Mouse (Mus musculus): Measurements from ENCODE around the gene Zfp341. TPM values are rescaled to one million over a fixed set of nuclear protein-coding genes. Genes with fewer than 3 reads are reported as not detected.
A peak's percentile ranks its signal among the peaks of the same experiment; 100 is the strongest.

Zfp341 gene
- total and polyA plus RNA-seq, 3 experiments: 2.0 to 6.3 TPM; not detected in 1

DNA sequence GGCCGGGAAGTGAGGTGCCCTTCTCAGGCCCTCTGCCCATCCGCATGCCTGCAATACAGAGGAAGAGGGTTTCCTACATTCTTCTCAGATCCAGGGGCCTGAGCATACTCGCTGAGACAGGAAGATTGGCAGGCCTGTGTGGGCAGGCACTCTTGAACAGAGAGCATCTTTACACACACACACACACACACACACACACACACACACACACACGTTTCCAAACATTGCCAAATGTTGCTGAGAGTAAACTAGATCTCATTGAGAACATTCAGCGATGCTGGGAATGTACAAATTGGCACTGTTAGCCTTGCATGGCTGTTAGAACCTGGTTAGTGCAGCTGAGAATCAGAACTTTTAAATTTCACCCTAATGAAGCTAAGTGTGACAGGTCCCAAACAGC, 17.4 kb downstream of the Zfp341 start:
- H3K27ac ChIP-seq (ENCODE audit: control insufficient read depth, low read depth, low read length): no peak overlapping the region
- peaks cover 0 to 6% of the 10 kb centered on the region in 2 experiments; a peak in 1 of 4 replicates for H3K36me3 ChIP-seq (ENCODE audit: control insufficient read depth in 1 of 2, insufficient read depth in 2 of 2, low read length in 2 of 2)
- H3K4me3 ChIP-seq (ENCODE audit: control insufficient read depth in 1 of 2, insufficient read depth in 1 of 2, low read depth in 2 of 2, low read length in 2 of 2): no peak overlapping the region
- TF ChIP-seq ZNF384 (IDR thresholded peaks at IDR 0.05; ENCODE audit: low read depth, low read length) (no peak), E2F4 (IDR thresholded peaks at IDR 0.05; ENCODE audit: borderline replicate concordance, low read depth, low read length) (no peak), TBP (IDR thresholded peaks at IDR 0.05; ENCODE audit: low read depth, low read length) (no peak)
- peaks cover 8 to 12% of the 10 kb centered on the region in 2 experiments for H3K4me1 ChIP-seq (ENCODE audit: control insufficient read depth in 1 of 2, insufficient read depth in 2 of 2, low read length in 2 of 2)
- H3K27me3 ChIP-seq (ENCODE audit: control insufficient read depth in 1 of 2, insufficient read depth in 2 of 2, low read length in 2 of 2): no peaks in the 10 kb centered on the region
- H3K9ac ChIP-seq (ENCODE audit: control insufficient read depth, low read depth, low read length, poor library complexity, severe bottlenecking): no peak overlapping the region
- no peak for DNase-seq (ENCODE audit: low read depth, low spot score)
- H3K79me2 ChIP-seq (ENCODE audit: control insufficient read depth, insufficient read depth, low read length, poor library complexity): no peaks in the 10 kb centered on the region
- no peaks in the 10 kb centered on the region for H3K9me3 ChIP-seq (replicated peaks; ENCODE audit: insufficient read depth, low read length)

- Histone ChIP-seq H3K4me3 (ENCODE audit: control insufficient read depth in 1 of 2, insufficient read depth in 1 of 2, low read depth in 2 of 2, low read length in 2 of 2) (peak overlapping the region; percentile 17 to 25; a peak in 3 of 4 replicates), H3K27me3 (ENCODE audit: control insufficient read depth in 1 of 2, insufficient read depth in 2 of 2, low read length in 2 of 2) (no peaks in the 10 kb centered on the region), H3K4me1 (ENCODE audit: control insufficient read depth in 1 of 2, insufficient read depth in 2 of 2, low read length in 2 of 2) (peaks cover 8 to 12% of the 10 kb centered on the region in 2 experiments), H3K79me2 (ENCODE audit: control insufficient read depth, insufficient read depth, low read length, poor library complexity) (no peaks in the 10 kb centered on the region), H3K27ac (ENCODE audit: control insufficient read depth, low read depth, low read length) (peak overlapping the region; percentile 89), H3K9me3 (replicated peaks; ENCODE audit: insufficient read depth, low read length) (no peaks in the 10 kb centered on the region), H3K9ac (ENCODE audit: control insufficient read depth, low read depth, low read length, poor library complexity, severe bottlenecking) (peak overlapping the region; percentile 53), H3K36me3 (ENCODE audit: control insufficient read depth in 1 of 2, insufficient read depth in 2 of 2, low read length in 2 of 2) (peaks cover 0 to 6% of the 10 kb centered on the region in 2 experiments; a peak in 1 of 4 replicates)
- DNase-seq (ENCODE audit: low read depth, low spot score): peak; percentile 60
- TF ChIP-seq TCF12 (IDR thresholded peaks at IDR 0.05; ENCODE audit: low read depth, low read length) (no peak), ZNF384 (IDR thresholded peaks at IDR 0.05; ENCODE audit: low read depth, low read length) (no peak), MAFK (IDR thresholded peaks at IDR 0.05; ENCODE audit: borderline replicate concordance, low read depth, low read length) (no peak), MAX (IDR thresholded peaks at IDR 0.05; ENCODE audit: low read length) (peak; percentile 46; the same call in 1 of the 2 replicates), E2F4 (IDR thresholded peaks at IDR 0.05; ENCODE audit: borderline replicate concordance, low read depth, low read length) (no peak), SIN3A (IDR thresholded peaks at IDR 0.05; ENCODE audit: low read length) (peak; percentile 51; the same call in 1 of the 2 replicates), JUND (IDR thresholded peaks at IDR 0.05; ENCODE audit: low read depth, low read length) (no peak), MXI1 (IDR thresholded peaks at IDR 0.05; ENCODE audit: low read depth, low read length) (peak; percentile 35; the same call in 1 of the 2 replicates), POLR2AphosphoS5 (IDR thresholded peaks at IDR 0.05; ENCODE audit: borderline replicate concordance, low read depth, low read length) (no peak), NRF1 (IDR thresholded peaks at IDR 0.05; ENCODE audit: insufficient read depth, low read depth, low read length, poor library complexity, severe bottlenecking) (no peak), HCFC1 (IDR thresholded peaks at IDR 0.05; ENCODE audit: low read depth, low read length) (no peak), ZMIZ1 (IDR thresholded peaks at IDR 0.05; ENCODE audit: low read depth, low read length) (no peak), CTCF (IDR thresholded peaks at IDR 0.05 in 2 of 3, conservative IDR thresholded peaks at IDR 0.05 in 1 of 3; ENCODE audit: control insufficient read depth in 1 of 3, insufficient read depth in 1 of 3, low read depth in 2 of 3, low read length in 3 of 3, poor library complexity in 1 of 3, severe bottlenecking in 1 of 3) (no peak), USF1 (IDR thresholded peaks at IDR 0.05; ENCODE audit: low read depth, low read length) (no peak), GATA1 (IDR thresholded peaks at IDR 0.05; ENCODE audit: low read depth, low read length) (peak; percentile 34; the same call in 1 of the 2 replicates), ZKSCAN1 (IDR thresholded peaks at IDR 0.05; ENCODE audit: low read depth, low read length) (no peak), EP300 (IDR thresholded peaks at IDR 0.05; ENCODE audit: low read depth in 1 of 2, low read length in 2 of 2) (peak; percentile 34 to 36; a peak in 1 of 4 replicates), NELFE (IDR thresholded peaks at IDR 0.05; ENCODE audit: low read depth, low read length) (no peak; the same call in 1 of the 2 replicates), RAD21 (IDR thresholded peaks at IDR 0.05; ENCODE audit: low read depth, low read length) (no peak), ZC3H11A (IDR thresholded peaks at IDR 0.05; ENCODE audit: low read depth, low read length) (no peak), MYB (IDR thresholded peaks at IDR 0.05; ENCODE audit: low read depth, low read length) (no peak), POLR2AphosphoS2 (IDR thresholded peaks at IDR 0.05; ENCODE audit: low read length) (no peak), POLR2A (IDR thresholded peaks at IDR 0.05; ENCODE audit: control insufficient read depth in 1 of 2, insufficient read depth in 1 of 2, low read depth in 1 of 2, low read length in 2 of 2, poor library complexity in 1 of 2) (peak in 1 of 2 experiments; percentile 23; a peak in 1 of 4 replicates), TBP (IDR thresholded peaks at IDR 0.05; ENCODE audit: low read depth, low read length) (no peak), CHD2 (IDR thresholded peaks at IDR 0.05; ENCODE audit: low read length) (no peak), GABPA (IDR thresholded peaks at IDR 0.05; ENCODE audit: low read depth, low read length) (no peak), UBTF (IDR thresholded peaks at IDR 0.05; ENCODE audit: borderline replicate concordance, insufficient read depth, low read depth, low read length) (no peak), ETS1 (IDR thresholded peaks at IDR 0.05; ENCODE audit: low read depth, low read length) (no peak), MAZ (IDR thresholded peaks at IDR 0.05; ENCODE audit: low read depth, low read length) (no peak), BHLHE40 (IDR thresholded peaks at IDR 0.05; ENCODE audit: borderline replicate concordance, low read depth, low read length) (no peak)
These were observed 19.2 kb downstream of the Zfp341 start for GRCm38 (mm10) chr2:154632203-154632780.
